Mouse (Mus musculus): ENCODE results near the gene Ppp1r27.
A peak's percentile ranks its signal among the peaks of the same experiment; 100 is the strongest.

- TF ChIP-seq HCFC1 (IDR thresholded peaks at IDR 0.05; ENCODE audit: borderline replicate concordance, insufficient read depth, low read length) (no peak), ZC3H11A (IDR thresholded peaks at IDR 0.05; ENCODE audit: borderline replicate concordance, low read depth, low read length) (no peak), CHD2 (IDR thresholded peaks at IDR 0.05; ENCODE audit: low read depth, low read length) (no peak), MAFK (IDR thresholded peaks at IDR 0.05; ENCODE audit: insufficient read depth, low read depth, low read length) (peak; percentile 88)
These were observed 14.2 kb upstream of the Ppp1r27 start for GRCm38 (mm10) chr11:120565114-120565513.
